Mouse (Mus musculus): ENCODE measurements around the gene Anln.
"Not testable (repeated sequence)": the region's sequence is repeated elsewhere in the genome, so short reads cannot be mapped to it uniquely, and the experiment has no call there.

Gene Anln

GRCm38 (mm10) chr9:22389021-22389476 is at the start of gene Anln:
TSS of gene Anln (minus strand) at chr9:22389188.
- in situ Hi-C loops (cut with MboI, MseI) = no loop called here

DNA sequence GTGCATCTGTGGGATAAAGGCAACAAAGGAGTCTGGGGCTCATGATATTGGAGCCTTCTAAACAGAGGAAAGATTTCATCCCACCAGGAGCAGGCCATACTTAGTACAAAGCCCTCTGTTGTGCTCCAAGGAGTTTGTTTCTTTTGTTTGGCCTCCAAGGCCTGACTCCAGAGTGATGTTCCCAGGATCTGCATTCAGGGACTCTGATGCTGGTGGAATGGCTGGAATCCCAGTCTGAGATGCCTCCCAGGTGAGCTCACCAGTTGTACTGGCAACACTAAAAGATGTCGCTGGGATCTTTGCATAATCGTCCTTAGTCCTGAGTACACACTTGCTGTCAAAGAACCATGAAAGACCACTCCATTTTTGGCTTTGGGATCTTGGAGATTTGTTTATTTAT is 45.1 kb upstream of the Anln start:
- in situ Hi-C loops (cut with MboI, MseI) = loop anchor here (10.0 kb wide), 1 partner anchor 501 kb away; no protein-coding TSS in a partner anchor

- in situ Hi-C loops (cut with MboI, MseI) = loop anchor here (10.0 kb wide), 1 partner anchor 502 kb away; no protein-coding TSS in a partner anchor
Measured at GRCm38 (mm10) chr9:22433221-22433620, 44.2 kb upstream of the Anln start.

- in situ Hi-C loops (cut with MboI, MseI) = loop anchor here (10.0 kb wide), 1 partner anchor 504 kb away; no protein-coding TSS in a partner anchor
Measured at GRCm38 (mm10) chr9:22430315-22430840, 41.4 kb upstream of the Anln start.

- in situ Hi-C loops (cut with MboI, MseI) = loop anchor here (10.0 kb wide), 1 partner anchor 505 kb away; no protein-coding TSS in a partner anchor
Measured at GRCm38 (mm10) chr9:22429533-22430241, 40.7 kb upstream of the Anln start.

DNA sequence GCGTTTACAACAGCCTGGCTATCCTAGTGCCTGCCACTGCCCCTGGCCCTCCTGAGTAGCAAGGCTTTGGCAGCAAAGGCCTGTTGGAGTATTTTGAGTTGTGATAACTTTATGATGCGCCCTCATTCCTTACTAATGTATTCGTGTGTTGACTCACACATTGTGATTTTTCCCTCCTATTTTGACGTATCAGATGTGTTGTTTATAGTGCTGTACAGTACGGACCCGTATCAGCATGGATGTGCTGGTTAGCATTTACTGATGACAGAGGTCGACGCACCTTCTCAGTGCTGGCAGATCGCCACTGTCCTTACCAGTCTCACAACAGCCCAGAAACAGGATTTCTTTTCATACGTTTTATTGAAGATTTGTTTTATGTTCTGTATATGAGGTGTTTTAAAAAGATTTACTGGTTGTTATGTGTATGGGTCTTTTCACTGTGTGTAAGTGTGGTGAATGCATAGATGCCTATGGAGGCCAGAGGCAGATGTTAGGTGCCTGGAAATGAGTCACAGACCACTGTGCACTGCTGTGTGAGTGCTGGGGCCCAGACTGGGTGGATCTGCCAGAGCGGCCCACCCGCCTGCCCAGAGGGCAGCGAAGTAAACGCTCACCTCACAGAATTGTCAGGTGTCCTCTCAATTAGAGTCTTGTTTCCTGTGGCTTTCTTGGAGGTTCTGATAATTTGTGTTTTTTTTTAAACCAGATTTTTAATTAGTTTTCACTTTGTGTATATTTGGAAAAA is 39.9 kb upstream of the Anln start:
- in situ Hi-C loops (cut with MboI, MseI) = no loop called here

- in situ Hi-C loops (cut with MboI, MseI) = no loop called here
Measured at GRCm38 (mm10) chr9:22428028-22428665, 39.2 kb upstream of the Anln start.

GRCm38 (mm10) chr9:22424719-22425118 is 35.7 kb upstream of the Anln start:
- in situ Hi-C loops (cut with MboI, MseI) = no loop called here

GRCm38 (mm10) chr9:22424196-22424595 is 35.2 kb upstream of the Anln start:
- in situ Hi-C loops (cut with MboI, MseI) = no loop called here

- in situ Hi-C loops (cut with MboI, MseI) = no loop called here
Measured at GRCm38 (mm10) chr9:22423507-22423906, 34.5 kb upstream of the Anln start.

DNA sequence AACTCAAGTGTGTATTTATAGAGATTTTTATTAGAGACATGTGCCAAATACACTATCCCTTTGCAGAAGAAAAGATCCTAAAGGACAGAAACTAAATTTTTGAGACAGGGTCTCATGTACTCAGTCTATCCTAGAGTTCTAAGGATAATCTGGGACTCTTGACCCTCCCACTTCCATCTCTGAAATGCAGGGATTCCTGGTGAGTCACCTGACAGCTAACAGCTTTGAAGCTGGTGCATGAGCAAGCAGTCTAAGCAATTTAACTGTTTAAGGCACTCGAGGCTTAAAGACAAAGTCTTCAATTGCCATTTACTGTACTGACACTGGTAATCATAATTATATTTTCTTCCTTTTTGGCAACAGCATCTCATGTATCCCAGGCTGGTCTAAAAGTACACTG is 33.6 kb upstream of the Anln start:
- in situ Hi-C loops (cut with MboI, MseI) = no loop called here

GRCm38 (mm10) chr9:22420491-22420890 is 31.5 kb upstream of the Anln start:
- in situ Hi-C loops (cut with MboI, MseI) = no loop called here

GRCm38 (mm10) chr9:22419877-22420276 is 30.9 kb upstream of the Anln start:
- in situ Hi-C loops (cut with MboI, MseI) = no loop called here

GRCm38 (mm10) chr9:22417547-22417946 is 28.6 kb upstream of the Anln start:
- in situ Hi-C loops (cut with MboI, MseI) = no loop called here

DNA sequence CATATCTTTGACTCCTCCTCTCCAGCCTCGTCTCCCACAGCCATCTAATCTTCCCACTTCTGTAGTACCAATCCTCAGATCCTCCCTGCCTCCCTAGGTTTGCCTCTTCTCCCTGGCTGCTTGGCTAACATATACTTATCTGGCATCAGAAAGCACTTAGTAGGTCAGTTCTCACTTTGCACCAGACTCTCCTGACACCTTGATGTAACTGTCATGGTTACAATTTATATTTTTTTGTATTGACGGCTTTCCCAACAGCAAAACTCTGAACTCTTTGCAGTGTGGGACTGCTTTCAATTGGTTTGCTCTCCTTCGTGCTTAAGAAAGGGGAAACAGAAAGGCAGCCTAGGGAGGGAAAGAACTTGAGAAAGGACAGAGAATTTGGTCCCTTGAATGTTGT is 27.2 kb upstream of the Anln start:
- in situ Hi-C loops (cut with MboI, MseI) = no loop called here

GRCm38 (mm10) chr9:22411002-22411857 is 22.2 kb upstream of the Anln start, which contains the start of gene 9530077C05Rik:
TSS of gene 9530077C05Rik (plus strand) at chr9:22411513.
- in situ Hi-C loops (cut with MboI, MseI) = no loop called here

DNA sequence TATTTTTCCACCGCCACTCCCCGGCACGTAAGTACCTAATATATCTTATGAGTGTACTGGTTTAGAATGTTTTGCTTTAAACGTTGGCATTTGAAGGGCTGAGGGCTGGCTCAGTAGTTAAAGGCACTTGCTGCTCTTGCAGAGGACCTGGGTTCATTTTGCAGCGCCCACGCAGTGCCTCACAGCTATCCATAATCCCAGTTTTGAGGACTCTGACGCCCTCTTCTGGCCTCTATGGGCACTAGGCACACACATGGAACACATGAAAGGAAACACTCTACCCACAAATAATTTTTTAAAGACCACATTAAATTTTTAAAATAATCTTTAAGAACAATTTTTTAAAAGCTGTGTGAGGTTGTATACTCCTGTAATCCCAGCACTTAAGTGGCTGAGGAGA is 20.5 kb upstream of the Anln start:
- in situ Hi-C loops (cut with MboI, MseI) = no loop called here

DNA sequence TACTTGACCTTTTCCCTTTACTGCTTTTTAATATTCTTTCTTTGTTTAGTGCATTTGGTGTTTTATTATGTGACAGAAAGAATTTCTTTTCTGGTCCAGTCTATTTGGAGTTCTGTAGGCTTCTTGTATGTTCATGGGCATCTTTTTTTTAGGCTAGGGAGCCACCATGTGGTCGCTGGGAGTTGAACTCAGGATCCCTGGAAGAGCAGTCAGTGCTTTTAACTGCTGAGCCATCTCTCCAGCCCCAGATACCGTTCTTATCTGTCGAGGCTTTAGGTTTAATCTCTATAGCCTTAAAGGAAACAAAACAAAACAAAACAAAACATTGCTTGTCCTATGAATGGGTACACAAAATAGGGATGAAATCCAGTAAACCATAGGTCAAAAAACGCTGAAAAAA is 19.4 kb upstream of the Anln start:
- in situ Hi-C loops (cut with MboI, MseI) = not testable (repeated sequence)

- in situ Hi-C loops (cut with MboI, MseI) = not testable (repeated sequence)
Measured at GRCm38 (mm10) chr9:22407633-22408032, 18.6 kb upstream of the Anln start.

DNA sequence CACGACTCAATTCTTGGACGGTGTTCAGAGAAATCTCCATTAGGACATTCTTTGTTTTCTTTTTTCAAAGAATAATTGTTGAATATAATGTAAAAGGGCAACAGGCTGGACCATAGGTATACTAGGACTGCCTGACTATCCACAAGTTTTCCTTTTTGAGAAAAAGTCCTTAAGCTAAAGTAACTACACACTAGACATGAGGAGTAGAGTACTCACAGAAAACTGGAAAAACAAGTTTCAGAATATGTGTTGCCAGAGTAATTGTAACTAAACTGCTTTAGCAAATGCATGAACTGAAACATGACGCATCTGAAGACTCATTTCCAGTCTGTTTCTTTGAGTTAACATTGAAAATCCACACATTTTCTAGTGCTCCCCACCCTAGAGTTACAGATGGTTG is 16.4 kb upstream of the Anln start:
- in situ Hi-C loops (cut with MboI, MseI) = no loop called here

DNA sequence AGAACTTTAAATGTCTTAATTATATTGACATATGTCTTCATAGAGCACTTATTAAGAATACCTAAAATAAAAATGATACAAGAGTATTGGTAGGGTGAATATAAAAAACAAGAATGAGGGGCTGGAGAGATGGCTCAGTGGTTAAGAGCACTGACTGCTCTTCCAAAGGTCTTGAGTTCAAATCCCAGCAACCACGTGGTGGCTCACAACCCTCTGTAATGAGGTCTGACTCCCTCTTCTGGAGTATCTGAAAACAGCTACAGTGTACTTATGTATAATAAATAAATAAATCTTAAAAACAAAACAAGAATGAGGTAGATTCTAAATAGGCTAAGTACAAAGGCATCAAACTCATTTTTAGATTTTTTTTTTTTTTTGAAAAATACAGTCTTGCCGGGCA is 14.5 kb upstream of the Anln start:
- in situ Hi-C loops (cut with MboI, MseI) = not testable (repeated sequence)
